Mouse (Mus musculus): ENCODE data around the gene 1700025G04Rik.
A peak's percentile ranks its signal among the peaks of the same experiment; 100 is the strongest.

Gene 1700025G04Rik

DNA sequence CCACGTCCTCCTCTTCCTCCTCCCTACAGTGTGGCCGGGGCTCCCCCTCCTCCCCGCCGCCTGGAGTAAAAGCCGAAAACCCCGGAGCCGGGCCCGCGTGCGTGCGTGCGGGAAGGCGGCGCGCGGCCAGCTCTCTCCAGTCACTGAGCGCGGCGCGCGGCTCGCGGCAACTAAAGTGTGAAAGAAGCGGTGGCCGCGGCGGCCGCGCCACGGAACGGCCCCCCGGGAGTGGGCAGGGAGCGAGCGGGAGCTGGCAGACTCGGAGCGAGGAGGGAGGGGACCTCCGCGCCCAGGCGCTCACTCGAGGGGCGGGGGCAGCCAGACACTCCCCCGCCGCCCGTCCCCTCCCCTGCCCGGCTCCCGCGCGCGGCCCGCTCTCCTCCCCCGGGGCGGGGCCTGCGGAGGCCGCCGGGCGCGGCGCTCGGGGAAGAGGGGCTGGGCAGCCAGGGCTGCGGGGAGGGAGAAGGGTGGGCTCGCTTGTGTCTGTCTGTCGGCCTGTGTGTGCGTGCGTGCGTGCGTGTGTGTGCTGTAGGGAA, at the start of gene 1700025G04Rik:
Gene 1700025G04Rik (minus strand): TSS at position 108 of the 536 bp plus-strand sequence.
- peak; percentile 76 for DNase-seq (ENCODE audit: low spot score)

DNA sequence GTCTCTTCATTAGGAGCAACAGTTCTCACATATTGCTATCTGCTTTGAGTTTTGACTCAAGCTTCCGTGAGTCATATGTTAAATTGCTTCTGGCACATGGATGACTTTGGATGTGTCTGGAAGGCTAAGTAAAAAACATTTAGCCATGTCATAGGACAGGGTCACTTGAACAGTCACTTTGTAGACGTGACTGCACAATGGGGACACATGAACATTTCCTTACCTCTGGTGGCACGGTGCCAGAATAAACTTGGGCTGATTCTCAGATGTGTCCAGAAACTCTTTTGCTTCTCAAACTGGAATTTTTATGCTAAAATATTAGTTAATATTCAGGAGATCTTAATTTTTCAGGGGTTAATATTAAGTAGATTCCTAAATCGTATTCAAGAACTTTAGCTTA, 49.6 kb upstream of the 1700025G04Rik start:
- DNase-seq (ENCODE audit: low spot score), result no peak

DNA sequence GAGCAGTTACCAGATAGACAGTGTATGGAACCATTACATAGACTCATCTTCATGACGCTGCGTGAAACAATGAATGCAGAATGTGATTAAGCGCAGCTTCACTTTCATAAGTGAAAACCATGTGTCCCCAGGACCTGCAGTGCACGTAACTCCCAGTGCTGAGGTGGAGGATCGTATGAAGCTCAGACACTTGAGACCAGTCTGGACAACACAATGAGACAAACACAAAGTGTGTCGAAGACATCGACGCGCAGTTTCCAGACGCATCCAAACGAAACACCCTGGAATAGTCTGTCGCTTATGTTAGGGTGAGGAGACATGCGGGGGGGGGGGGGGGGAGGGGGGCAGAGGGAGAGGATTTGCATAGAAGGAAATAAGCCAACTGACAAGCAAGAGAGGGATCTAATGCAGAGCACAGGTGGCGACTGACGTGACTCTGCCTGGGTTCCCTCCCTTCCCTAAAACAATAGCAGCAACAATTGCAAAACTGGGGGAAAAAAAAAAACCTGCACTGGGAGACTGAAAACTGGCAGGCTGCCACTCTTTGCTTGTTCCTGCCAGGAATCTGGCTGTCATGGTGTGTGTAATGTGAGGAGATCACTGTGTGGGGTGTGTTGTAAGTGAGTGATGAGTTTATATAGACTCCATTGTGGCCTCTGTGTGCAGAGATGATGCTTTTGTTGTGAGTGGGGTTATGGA, 40.3 kb upstream of the 1700025G04Rik start:
- DNase-seq (ENCODE audit: low spot score), result no peak

DNA sequence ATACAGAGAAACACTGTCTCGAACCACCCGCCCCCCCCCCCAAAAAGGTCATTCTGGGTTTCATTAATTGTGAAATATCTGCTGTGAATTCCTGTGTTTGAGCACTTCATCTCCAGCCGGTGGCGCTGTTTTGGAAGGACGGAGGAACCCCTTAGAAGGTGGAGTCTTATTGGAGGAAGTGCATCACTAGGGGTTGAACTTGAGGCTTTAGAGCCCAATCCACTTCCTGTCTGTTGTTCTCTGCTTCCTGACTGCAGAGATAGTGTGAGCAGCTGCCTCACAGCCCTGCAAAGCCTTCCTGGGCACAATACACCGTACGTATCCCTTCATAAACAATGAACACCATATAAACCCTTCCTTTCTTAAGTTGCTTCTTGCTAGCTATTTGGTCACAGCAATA, 35.5 kb upstream of the 1700025G04Rik start:
- DNase-seq (ENCODE audit: low spot score), result no peak

DNA sequence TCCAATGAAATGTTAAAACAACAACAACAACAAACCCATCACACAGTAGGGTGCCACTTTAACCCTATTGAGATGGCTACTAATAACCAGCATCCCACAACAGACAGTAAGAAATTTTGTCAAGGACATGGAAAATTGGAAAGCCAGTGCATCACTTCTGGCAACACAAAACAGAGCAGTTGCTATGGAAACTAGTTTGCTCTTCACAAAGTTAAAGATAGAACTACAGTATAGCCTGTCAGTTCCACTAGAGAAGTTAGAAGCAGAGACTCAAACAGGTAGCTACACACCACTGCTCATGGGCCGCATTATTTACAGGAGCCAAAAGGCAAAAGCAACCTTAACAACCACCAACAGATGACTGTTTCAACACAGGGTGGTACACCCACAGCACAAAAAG, 20.2 kb upstream of the 1700025G04Rik start:
- DNase-seq (ENCODE audit: low spot score), result no peak

GRCm38 (mm10) chr1:152106136-152106535, 16.2 kb upstream of the 1700025G04Rik start:
- no peak for DNase-seq (ENCODE audit: low spot score)

DNA sequence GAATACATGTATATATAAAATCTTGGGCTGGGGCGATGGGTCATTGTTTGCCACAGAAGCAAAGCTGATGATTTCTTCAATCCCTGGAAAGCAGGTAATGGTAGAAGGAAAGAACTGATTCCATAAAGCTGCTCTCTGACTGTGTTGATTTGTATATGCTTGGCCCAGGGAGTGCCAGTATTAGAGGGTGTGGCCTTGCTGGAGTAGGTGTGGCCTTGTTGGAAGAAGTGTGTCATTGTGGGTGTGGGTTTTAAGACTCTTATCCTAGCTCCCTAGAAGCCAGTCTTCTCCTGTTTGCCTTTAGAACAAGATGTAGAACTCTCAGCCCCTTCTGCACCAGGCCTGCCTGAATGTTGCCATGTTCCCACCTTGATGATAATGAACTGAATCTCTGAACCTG, 15.3 kb upstream of the 1700025G04Rik start:
- DNase-seq (ENCODE audit: low spot score), result no peak

- no peak for DNase-seq (ENCODE audit: low spot score)
Observed at GRCm38 (mm10) chr1:152101746-152102145, 11.8 kb upstream of the 1700025G04Rik start.

DNA sequence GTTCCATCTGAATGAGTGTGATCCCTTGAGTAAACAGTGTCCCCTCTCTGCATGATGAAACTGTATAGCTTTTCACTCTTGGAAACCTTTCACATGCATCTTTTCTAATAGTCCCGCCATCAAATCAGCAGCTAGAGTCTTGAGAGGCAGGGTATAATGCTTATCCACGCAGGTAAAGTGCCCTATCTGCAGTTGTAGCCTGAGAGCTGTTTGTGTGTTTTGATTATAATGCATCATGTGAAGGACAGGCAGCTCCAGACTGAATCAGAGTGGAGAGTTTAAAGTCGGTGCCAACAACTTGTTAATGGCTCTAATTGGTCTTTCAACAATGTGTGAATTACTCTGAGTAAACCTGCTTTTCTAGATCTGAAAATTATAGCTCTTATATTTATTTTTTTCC, 6.1 kb upstream of the 1700025G04Rik start:
- DNase-seq (ENCODE audit: low spot score), result no peak

GRCm38 (mm10) chr1:152090564-152091545, 930 bp upstream of the 1700025G04Rik start:
- peak; percentile 53 for DNase-seq (ENCODE audit: low spot score)

- peak; percentile 28 for DNase-seq (ENCODE audit: low spot score)
Observed at GRCm38 (mm10) chr1:152089526-152089925, 399 bp downstream of the 1700025G04Rik start.

- peak; percentile 44 for DNase-seq (ENCODE audit: low spot score)
Observed at GRCm38 (mm10) chr1:152088791-152089401, 1.0 kb downstream of the 1700025G04Rik start.

- no peak for DNase-seq (ENCODE audit: low spot score)
Observed at GRCm38 (mm10) chr1:152088030-152088429, 1.9 kb downstream of the 1700025G04Rik start.

DNA sequence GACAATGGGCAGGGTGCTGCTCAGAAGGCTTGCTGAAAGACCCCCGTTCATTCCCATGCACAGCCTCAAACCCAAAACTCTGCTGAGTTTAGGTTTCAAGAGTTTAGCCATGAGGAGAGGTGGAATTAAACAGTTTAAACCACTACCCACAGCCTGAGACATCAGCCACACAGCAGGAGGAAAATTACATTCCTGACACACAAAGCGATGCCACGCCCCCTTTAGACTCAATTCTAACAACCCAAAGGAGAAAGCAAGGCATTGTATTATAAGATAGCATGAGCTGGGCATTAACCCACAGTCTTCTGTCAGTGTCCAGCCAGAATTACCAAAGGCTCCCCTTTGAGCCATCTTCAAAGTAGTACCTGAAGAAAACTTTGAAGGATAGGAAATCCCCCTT, 3.0 kb downstream of the 1700025G04Rik start:
- DNase-seq (ENCODE audit: low spot score), result no peak

DNA sequence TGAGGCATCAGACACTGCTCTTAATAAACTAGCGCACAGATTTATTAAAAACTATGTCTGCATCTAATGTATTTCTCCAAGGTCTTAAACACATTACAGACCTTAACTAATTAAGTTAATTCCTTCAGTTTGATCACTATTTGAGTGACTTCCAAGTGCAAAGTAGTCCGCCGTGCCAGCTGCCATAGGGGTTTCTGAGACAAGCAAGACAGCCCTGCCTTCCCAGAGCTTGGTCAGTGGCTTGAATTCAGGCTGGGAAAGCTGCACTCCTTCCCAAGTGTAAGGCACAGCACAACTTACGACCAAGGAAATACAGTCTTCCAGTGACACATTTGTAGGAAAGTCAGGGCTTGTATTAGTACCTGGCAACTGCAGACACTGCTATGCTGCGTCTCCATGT, 4.4 kb downstream of the 1700025G04Rik start:
- no peak for DNase-seq (ENCODE audit: low spot score)

DNA sequence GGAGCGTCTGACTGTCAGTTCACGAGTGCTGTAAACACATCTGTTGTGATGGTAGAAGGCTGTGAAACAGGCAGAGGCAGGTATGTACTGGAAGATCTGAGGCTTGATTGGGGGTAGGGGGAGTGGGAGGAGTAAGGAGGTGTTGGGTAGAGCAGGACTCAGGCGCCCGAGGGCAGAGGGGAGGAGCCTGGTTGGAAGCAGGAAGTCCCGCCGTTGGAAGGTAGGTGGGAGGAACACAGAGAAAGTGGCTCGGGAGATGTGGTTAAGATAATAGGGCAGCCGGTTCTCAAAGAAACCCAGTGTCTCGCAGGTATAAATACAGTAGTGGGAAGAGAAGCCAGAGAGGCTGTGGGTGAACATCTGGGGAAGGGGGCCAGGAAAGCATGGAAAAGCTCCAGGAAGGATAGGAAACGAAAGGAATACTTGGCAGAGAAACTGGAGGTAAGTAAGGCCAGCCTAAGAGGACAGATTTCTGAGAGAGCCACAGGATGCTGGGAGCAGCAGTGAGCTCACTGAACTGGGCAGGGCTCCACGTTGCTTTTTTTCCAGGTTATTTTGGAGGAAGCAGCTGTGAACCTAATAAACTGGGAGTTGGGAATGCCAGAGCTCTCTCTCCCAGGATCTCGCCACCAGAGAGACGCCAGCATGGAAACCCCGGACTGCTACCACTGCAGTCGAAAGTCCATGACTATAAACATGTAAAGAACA, 5.1 kb downstream of the 1700025G04Rik start:
- no peak for DNase-seq (ENCODE audit: low spot score)

DNA sequence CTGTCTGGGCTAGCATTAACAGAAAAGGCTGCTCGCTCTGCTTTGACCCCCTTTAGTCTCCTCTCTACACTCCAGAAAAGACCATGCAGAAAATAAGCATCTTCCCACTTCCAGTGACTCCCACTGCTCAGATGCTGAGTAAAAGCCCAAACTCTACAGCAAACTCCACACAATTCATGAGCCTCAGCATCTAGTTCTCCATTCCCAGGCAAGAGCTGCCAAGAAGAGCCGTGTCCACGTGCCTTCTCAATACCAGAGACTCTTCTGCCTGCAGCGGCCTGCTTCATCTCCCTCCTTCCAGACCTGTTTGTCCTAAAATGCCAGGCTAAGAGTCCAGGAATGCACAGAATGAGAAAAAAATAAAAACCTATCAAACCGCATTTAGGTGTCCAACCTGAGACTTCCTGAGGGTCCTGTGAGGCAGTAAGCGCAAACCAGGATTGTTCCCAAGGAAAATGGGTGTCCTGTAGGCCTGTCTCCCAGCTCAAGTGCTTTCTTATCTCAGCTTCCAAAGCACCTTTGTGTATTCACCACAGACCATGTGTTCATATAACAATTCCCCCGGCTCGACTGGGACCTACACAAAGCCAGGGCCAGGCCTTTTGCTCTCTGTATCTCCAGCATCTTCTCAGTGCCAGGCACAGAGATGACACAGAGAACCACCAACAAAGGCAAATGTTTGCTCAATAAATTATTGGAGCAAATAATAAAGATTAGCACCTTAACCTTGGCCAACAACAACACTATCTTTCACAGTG, 7.8 kb downstream of the 1700025G04Rik start:
- no peak for DNase-seq (ENCODE audit: low spot score)

- DNase-seq (ENCODE audit: low spot score), result no peak
Observed at GRCm38 (mm10) chr1:152081121-152081520, 8.8 kb downstream of the 1700025G04Rik start.

GRCm38 (mm10) chr1:152080244-152080643, 9.7 kb downstream of the 1700025G04Rik start:
- DNase-seq (ENCODE audit: low spot score), result no peak

- DNase-seq (ENCODE audit: low spot score), result no peak
Observed at GRCm38 (mm10) chr1:152077171-152077715, 12.7 kb downstream of the 1700025G04Rik start.
